Mouse (Mus musculus) MEL-GATA-1-ER (cell line): ENCODE data around the gene Mrpl22.
"Not testable (repeated sequence)": the region's sequence is repeated elsewhere in the genome, so short reads cannot be mapped to it uniquely, and the experiment has no call there.

ENCODE experiments used
- DNase-seq: peaks from one replicate; pipeline ENCODE4 v3.0.0-alpha.2; 2012; ENCODE audit warnings: low read depth; ENCODE audit errors: extremely low read depth

The Mrpl22 gene

GRCm38 (mm10) chr11:58179986-58180385 lies 8.5 kb downstream of the Mrpl22 start:
- DNase-seq: not testable (repeated sequence)

- no peak for DNase-seq
Observed at GRCm38 (mm10) chr11:58180756-58181155, 9.3 kb downstream of the Mrpl22 start.

- no peak for DNase-seq
Observed at GRCm38 (mm10) chr11:58183579-58183978, 12.1 kb downstream of the Mrpl22 start.

GRCm38 (mm10) chr11:58189675-58190074 lies 18.2 kb downstream of the Mrpl22 start:
- no peak for DNase-seq

- DNase-seq: no peak
Observed at GRCm38 (mm10) chr11:58193326-58193725, 21.9 kb downstream of the Mrpl22 start.

GRCm38 (mm10) chr11:58193860-58194520 lies 22.5 kb downstream of the Mrpl22 start:
- no peak for DNase-seq

- no peak for DNase-seq
Observed at GRCm38 (mm10) chr11:58198663-58199062, 27.2 kb downstream of the Mrpl22 start.

GRCm38 (mm10) chr11:58199229-58200037 lies 28.0 kb downstream of the Mrpl22 start, which contains the start of the genes Igtp and Irgm2:
Gene Igtp, plus strand, starts transcription at chr11:58199556.
Gene Irgm2, plus strand, starts transcription at chr11:58199618.
- peak; percentile 36 for DNase-seq

GRCm38 (mm10) chr11:58200226-58200625 lies 28.8 kb downstream of the Mrpl22 start:
- DNase-seq: no peak

- DNase-seq: no peak
Observed at GRCm38 (mm10) chr11:58201052-58201451, 29.6 kb downstream of the Mrpl22 start.

- no peak for DNase-seq
Observed at GRCm38 (mm10) chr11:58210321-58210886, 38.9 kb downstream of the Mrpl22 start.

GRCm38 (mm10) chr11:58211062-58211681 lies 39.7 kb downstream of the Mrpl22 start:
- DNase-seq: no peak

- no peak for DNase-seq
Observed at GRCm38 (mm10) chr11:58211682-58212067, 40.2 kb downstream of the Mrpl22 start.

GRCm38 (mm10) chr11:58213673-58214342 lies 42.3 kb downstream of the Mrpl22 start:
- DNase-seq: peak; percentile 62

- DNase-seq: peak; percentile 80
Observed at GRCm38 (mm10) chr11:58214391-58215048, 43.1 kb downstream of the Mrpl22 start.

GRCm38 (mm10) chr11:58215049-58215430 lies 43.6 kb downstream of the Mrpl22 start:
- not testable (repeated sequence) for DNase-seq

- DNase-seq: no peak
Observed at GRCm38 (mm10) chr11:58215814-58216213, 44.4 kb downstream of the Mrpl22 start.

- DNase-seq: no peak
Observed at GRCm38 (mm10) chr11:58216823-58217222, 45.4 kb downstream of the Mrpl22 start.

GRCm38 (mm10) chr11:58223751-58224150 lies 52.3 kb downstream of the Mrpl22 start:
- DNase-seq: no peak

GRCm38 (mm10) chr11:58224313-58224712 lies 52.9 kb downstream of the Mrpl22 start:
- peak; percentile 29 for DNase-seq

- DNase-seq: not testable (repeated sequence)
Observed at GRCm38 (mm10) chr11:58224872-58225271, 53.4 kb downstream of the Mrpl22 start.
